Mouse (Mus musculus) liver, adult 2 months (tissue): ENCODE measurements around the gene Emilin2. TPM values are rescaled to one million over a fixed set of nuclear protein-coding genes. Genes with fewer than 3 reads are reported as not detected.

Experiments
- DNase-seq: peaks from one replicate; pipeline ENCODE4 v3.0.0-alpha.2; 2011; ENCODE audit warnings: low read depth, low spot score; ENCODE audit errors: extremely low read depth
- H3K27ac ChIP-seq: fragments of 200-500 bp; replicated peaks from 2 replicates; pipeline ENCODE4 v1.5.1; 2012; ENCODE audit warnings: low read depth, mild to moderate bottlenecking, control low read depth, inconsistent platforms, low read length; ENCODE audit not compliant: insufficient read depth
- H3K27me3 ChIP-seq: fragments of 200-500 bp; 2 replicates; pipeline ENCODE4 v1.6.1; 2012; ENCODE audit warnings: mild to moderate bottlenecking, moderate library complexity, low read length, inconsistent platforms; ENCODE audit not compliant: control insufficient read depth, insufficient read depth
- H3K36me3 ChIP-seq: fragments of 200-500 bp; 2 replicates; pipeline ENCODE4 v1.6.1; 2012; ENCODE audit warnings: low read length, inconsistent platforms; ENCODE audit not compliant: control insufficient read depth, insufficient read depth
- H3K4me1 ChIP-seq: fragments of 200-500 bp; 2 replicates; pipeline ENCODE4 v1.6.1; 2011; ENCODE audit warnings: low read length; ENCODE audit not compliant: control insufficient read depth, insufficient read depth
- H3K4me3 ChIP-seq: fragments of 200-500 bp; 2 replicates; pipeline ENCODE4 v1.5.1; 2011; ENCODE audit warnings: low read depth, mild to moderate bottlenecking, control low read depth, low read length, moderate library complexity; ENCODE audit not compliant: insufficient read depth
- H3K79me2 ChIP-seq: fragments of 200-500 bp; 2 replicates; pipeline ENCODE4 v1.6.1; 2012; ENCODE audit warnings: inconsistent platforms, mild to moderate bottlenecking, low read length, moderate library complexity; ENCODE audit not compliant: control insufficient read depth, insufficient read depth
- H3K9ac ChIP-seq: fragments of 200-500 bp; 2 replicates; pipeline ENCODE4 v1.6.1; 2012; ENCODE audit warnings: low read depth, mild to moderate bottlenecking, control low read depth, inconsistent platforms, low read length
- CTCF ChIP-seq: fragments of 200-500 bp; IDR thresholded peaks from 2 replicates; pipeline ENCODE4 v1.5.1; 2011; ENCODE audit warnings: low read depth, low read length, control low read depth
- POLR2A ChIP-seq: fragments of 200-500 bp; IDR thresholded peaks from 2 replicates; pipeline ENCODE4 v1.6.1; 2011; ENCODE audit warnings: low read length, control low read depth; ENCODE audit not compliant: insufficient read depth; ENCODE audit errors: extremely low read depth
- WGBS: fragments of 180-500 bp; shearing (Covaris S2); methylation state at CpG from one replicate; pipeline ENCODE4 v1.1.7; 2018; 5-methylcytosine and 5-hydroxymethylcytosine counted together
- polyA plus RNA-seq: library from polyadenylated mRNA; depleted of rRNA; stranded (reverse); fragments of >200 nt; gene quantifications from 2 replicates; pipeline ENCODE4 v1.2.3, GENCODE M21; 2012
- total RNA-seq: library from RNA; depleted of rRNA; stranded (reverse); fragments of >200 nt; gene quantifications from 2 replicates; pipeline ENCODE4 v1.2.3, GENCODE M21; 2014

Gene Emilin2
- total and polyA plus RNA-seq, 2 experiments: 1.1 to 1.7 TPM

DNA sequence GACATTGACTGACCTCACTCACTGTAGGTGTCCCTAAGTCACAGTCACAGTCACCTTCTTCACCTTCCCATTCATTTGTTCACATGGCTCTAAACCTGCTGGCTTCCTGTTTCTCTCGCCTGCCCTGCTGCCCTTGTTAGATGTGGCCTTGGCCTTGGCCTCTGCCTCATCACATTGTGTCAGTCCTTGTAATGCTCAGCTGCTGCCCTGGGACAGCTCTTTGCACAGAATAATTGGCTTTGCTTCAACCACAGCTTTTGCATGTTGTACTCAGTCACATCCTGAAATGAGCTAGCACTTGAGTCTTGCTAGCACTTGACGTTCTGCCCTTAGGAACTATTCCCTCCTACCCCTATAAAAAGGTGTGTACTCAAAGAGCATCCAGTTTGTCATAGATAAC, 87.3 kb downstream of the Emilin2 start:
- H3K79me2 ChIP-seq: peaks cover 8% of the 10 kb centered on the region
- peak; percentile 78 for DNase-seq
- peaks cover 78% of the 10 kb centered on the region for H3K36me3 ChIP-seq
- peaks cover 31% of the 10 kb centered on the region for H3K4me1 ChIP-seq
- 21% methylated on average over 2 of the region's 2 CpGs for WGBS
- H3K4me3 ChIP-seq: no peak overlapping the region
- no peak overlapping the region for H3K9ac ChIP-seq
- H3K27ac ChIP-seq: no peak overlapping the region
- no peak for TF ChIP-seq POLR2A
- no peak for TF ChIP-seq CTCF
- H3K27me3 ChIP-seq: no peaks in the 10 kb centered on the region

GRCm38 (mm10) chr17:71223676-71224075, 88.1 kb downstream of the Emilin2 start:
- 62% methylated on average over 5 of the region's 5 CpGs for whole genome bisulfite sequencing
- Histone ChIP-seq H3K27ac (no peak overlapping the region), H3K27me3 (no peaks in the 10 kb centered on the region), H3K9ac (no peak overlapping the region), H3K4me3 (no peak overlapping the region), H3K4me1 (peaks cover 33% of the 10 kb centered on the region), H3K79me2 (peaks cover 15% of the 10 kb centered on the region), H3K36me3 (peaks cover 78% of the 10 kb centered on the region)
- TF ChIP-seq CTCF (no peak), POLR2A (no peak)
- DNase-seq: no peak

DNA sequence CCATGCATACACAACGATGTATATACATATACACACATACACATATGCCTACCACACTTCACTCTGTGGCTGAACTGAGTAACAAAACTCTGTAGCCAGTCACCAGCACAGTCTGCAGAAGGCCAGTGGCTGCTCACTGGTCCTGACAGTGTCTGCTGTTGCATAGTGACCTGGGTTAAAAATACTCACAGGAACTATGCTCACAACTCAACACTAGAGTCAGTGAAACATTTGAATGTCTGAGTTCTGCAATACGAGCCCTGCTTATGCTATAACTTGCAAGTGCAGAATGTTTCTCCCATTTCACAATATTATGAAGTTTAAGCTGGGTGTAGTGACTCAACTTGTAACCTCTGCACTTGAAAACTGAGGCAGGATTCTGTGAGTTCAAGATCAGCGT, 90.4 kb downstream of the Emilin2 start:
- H3K4me1 ChIP-seq: peaks cover 43% of the 10 kb centered on the region
- no peak for DNase-seq
- peaks cover 22% of the 10 kb centered on the region for H3K79me2 ChIP-seq
- peaks cover 84% of the 10 kb centered on the region for H3K36me3 ChIP-seq
- H3K9ac ChIP-seq: 0 out of 2 replicates have a peak overlapping the region, but pooled peaks have one; percentile 14
- no peak for TF ChIP-seq POLR2A
- TF ChIP-seq CTCF: no peak
- 61% methylated on average over 3 of the region's 3 CpGs for WGBS
- H3K27me3 ChIP-seq: no peaks in the 10 kb centered on the region
- no peak overlapping the region for H3K27ac ChIP-seq
- H3K4me3 ChIP-seq: no peak overlapping the region

GRCm38 (mm10) chr17:71217111-71217685, 94.6 kb downstream of the Emilin2 start:
- H3K9ac ChIP-seq: no peak overlapping the region
- DNase-seq: peak; percentile 96
- H3K27ac ChIP-seq: peak overlapping the region; percentile 25
- H3K4me3 ChIP-seq: no peak overlapping the region
- H3K27me3 ChIP-seq: no peaks in the 10 kb centered on the region
- 25% methylated on average over 5 of the region's 5 CpGs for WGBS
- TF ChIP-seq POLR2A (no peak), CTCF (no peak)
- H3K79me2 ChIP-seq: peaks cover 31% of the 10 kb centered on the region
- peaks cover 68% of the 10 kb centered on the region for H3K36me3 ChIP-seq
- peaks cover 52% of the 10 kb centered on the region for H3K4me1 ChIP-seq

GRCm38 (mm10) chr17:71216263-71216662, 95.5 kb downstream of the Emilin2 start:
- no peak for DNase-seq
- peaks cover 62% of the 10 kb centered on the region for H3K36me3 ChIP-seq
- 0 out of 2 replicates have a peak overlapping the region, but pooled peaks have one; percentile 25 for H3K9ac ChIP-seq
- H3K4me1 ChIP-seq: peaks cover 55% of the 10 kb centered on the region
- H3K4me3 ChIP-seq: no peak overlapping the region
- TF ChIP-seq CTCF (no peak), POLR2A (no peak)
- WGBS: 69% methylated on average over 2 of the region's 2 CpGs
- H3K27me3 ChIP-seq: no peaks in the 10 kb centered on the region
- peak overlapping the region; percentile 37; the same call in 1 of the 2 replicates for H3K27ac ChIP-seq
- H3K79me2 ChIP-seq: peaks cover 35% of the 10 kb centered on the region

DNA sequence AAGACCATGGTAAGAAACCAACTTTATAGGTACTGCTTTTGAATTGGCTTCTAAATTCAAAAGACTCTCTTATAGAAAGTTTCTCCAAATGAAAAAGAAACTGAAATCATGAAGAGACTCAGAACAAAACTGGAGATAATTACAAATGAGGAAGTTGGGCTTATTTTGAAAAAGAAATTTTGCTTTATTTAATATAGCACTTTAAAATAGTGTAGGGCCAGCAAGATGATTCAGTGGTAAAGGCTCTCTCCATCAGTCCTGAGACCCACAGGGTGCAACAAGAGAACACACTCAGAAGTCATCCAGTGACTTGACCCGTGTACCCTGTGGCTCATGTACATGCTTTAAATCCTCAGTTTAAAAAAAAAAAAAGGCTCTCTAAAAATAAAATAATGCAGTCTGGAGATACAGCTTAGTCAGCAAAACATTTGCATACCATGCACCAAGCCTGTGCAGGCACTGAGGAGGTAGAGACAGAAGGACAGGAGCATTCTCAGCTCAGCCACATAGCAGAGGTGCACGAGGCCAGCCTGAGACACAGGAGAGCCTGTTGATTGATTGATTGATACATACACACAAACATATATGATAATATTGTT, 96.4 kb downstream of the Emilin2 start:
- WGBS: 33% methylated on average over 2 of the region's 2 CpGs
- Histone ChIP-seq H3K27me3 (no peaks in the 10 kb centered on the region), H3K4me1 (peaks cover 53% of the 10 kb centered on the region), H3K79me2 (peaks cover 37% of the 10 kb centered on the region), H3K27ac (0 out of 2 replicates have a peak overlapping the region, but pooled peaks have one; percentile 1), H3K4me3 (no peak overlapping the region), H3K9ac (no peak overlapping the region), H3K36me3 (peaks cover 56% of the 10 kb centered on the region)
- DNase-seq: no peak
- TF ChIP-seq POLR2A (no peak), CTCF (no peak)
